Mouse (Mus musculus) lung, embryonic 16.5 days (tissue): ENCODE measurements at regions not wholly inside any gene's neighbourhood (a gene's known extent, or its start where the extent isn't known, plus 50 kb on each side); places are given as distances from the start of the nearest gene placed in this dataset.
"Not testable (repeated sequence)": the region's sequence is repeated elsewhere in the genome, so short reads cannot be mapped to it uniquely, and the experiment has no call there.

ENCODE experiments used
- ATAC-seq: fragments of 200-750 bp; cut with Nextera tagmentation; 2 replicates; pipeline ENCODE4 v1.8.0; 2017; ENCODE audit warnings: low read depth, mild to moderate bottlenecking, moderate library complexity
- H3K27ac ChIP-seq: fragments of 300-500 bp; sonication (generic); 2 replicates; pipeline ENCODE4 v1.5.1; 2014; ENCODE audit warnings: mild to moderate bottlenecking, control low read depth, low read length
- H3K27me3 ChIP-seq: fragments of 300-500 bp; sonication (generic); 2 replicates; pipeline ENCODE4 v1.6.1; 2014; ENCODE audit warnings: low read depth, low read length, mixed read lengths; ENCODE audit not compliant: control insufficient read depth, insufficient read depth
- H3K36me3 ChIP-seq: fragments of 300-500 bp; sonication (generic); 2 replicates; pipeline ENCODE4 v1.6.1; 2014; ENCODE audit warnings: low read length; ENCODE audit not compliant: control insufficient read depth, insufficient read depth
- H3K4me1 ChIP-seq: fragments of 300-500 bp; sonication (generic); replicated peaks from 2 replicates; pipeline ENCODE4 v1.6.1; 2014; ENCODE audit warnings: low read length, mixed read lengths; ENCODE audit not compliant: control insufficient read depth, insufficient read depth
- H3K4me2 ChIP-seq: fragments of 300-500 bp; sonication (generic); 2 replicates; pipeline ENCODE4 v1.6.1; 2014; ENCODE audit warnings: low read depth, low read length, control low read depth
- H3K4me3 ChIP-seq: fragments of 300-500 bp; sonication (generic); 2 replicates; pipeline ENCODE4 v1.5.1; 2014; ENCODE audit warnings: mild to moderate bottlenecking, low read length, control low read depth
- H3K9ac ChIP-seq: fragments of 300-500 bp; sonication (generic); 2 replicates; pipeline ENCODE4 v1.6.1; 2014; ENCODE audit warnings: low read length, control low read depth
- H3K9me3 ChIP-seq: fragments of 300-500 bp; sonication (generic); 2 replicates; pipeline ENCODE4 v1.6.1; 2016; ENCODE audit warnings: low read length; ENCODE audit not compliant: control insufficient read depth
- WGBS: fragments of 180-500 bp; shearing (Covaris S2); extraction: QIAGEN DNeasy Blood & Tissue Kit; methylation state at CpG from one replicate; pipeline ENCODE4 v1.1.7; 2014; 5-methylcytosine and 5-hydroxymethylcytosine counted together

- H3K36me3 ChIP-seq: no peaks in the 10 kb centered on the region
- H3K9me3 ChIP-seq: no peaks in the 10 kb centered on the region
- no peaks in the 10 kb centered on the region for H3K27me3 ChIP-seq
- H3K9ac ChIP-seq: no peak overlapping the region
- H3K4me3 ChIP-seq: no peak overlapping the region
- no peak overlapping the region for H3K4me2 ChIP-seq
- H3K4me1 ChIP-seq: no peaks in the 10 kb centered on the region
- no peak for ATAC-seq
- H3K27ac ChIP-seq: no peak overlapping the region
- 86% methylated on average over 2 of the region's 2 CpGs for WGBS
These were observed 263.0 kb upstream of the Smim15 start for GRCm38 (mm10) chr13:107781221-107781620.

- H3K36me3 ChIP-seq: no peaks in the 10 kb centered on the region
- no peak overlapping the region for H3K4me3 ChIP-seq
- no peak for ATAC-seq
- H3K9ac ChIP-seq: no peak overlapping the region
- no peaks in the 10 kb centered on the region for H3K27me3 ChIP-seq
- 89% methylated on average over 4 of the region's 4 CpGs for WGBS
- no peaks in the 10 kb centered on the region for H3K9me3 ChIP-seq
- no peak overlapping the region for H3K27ac ChIP-seq
- no peak overlapping the region for H3K4me2 ChIP-seq
- no peaks in the 10 kb centered on the region for H3K4me1 ChIP-seq
These were observed 264.7 kb upstream of the Smim15 start for GRCm38 (mm10) chr13:107779591-107779990.

DNA sequence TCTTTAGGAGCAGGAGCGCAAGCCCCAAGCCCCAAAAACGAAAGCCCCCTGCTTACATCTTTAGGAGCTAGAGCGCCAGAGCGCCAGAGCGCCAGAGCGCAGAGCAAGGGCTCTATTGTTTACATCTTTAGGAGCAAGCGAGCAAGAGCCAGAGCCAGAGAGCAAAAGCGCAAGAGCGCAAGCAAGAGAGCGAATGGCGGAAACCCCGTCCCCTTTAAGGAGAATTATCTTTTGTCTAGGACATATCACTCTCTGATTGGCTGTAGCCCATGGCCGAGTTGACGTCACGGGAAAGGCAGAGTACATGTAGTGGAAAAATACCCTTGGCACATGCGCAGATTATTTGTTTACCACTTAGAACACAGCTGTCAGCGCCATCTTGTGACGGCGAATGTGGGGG, 269.7 kb upstream of the Smim15 start:
- H3K36me3 ChIP-seq, H3K27ac ChIP-seq, H3K4me2 ChIP-seq, ATAC-seq, H3K9ac ChIP-seq, H3K4me1 ChIP-seq, H3K4me3 ChIP-seq, H3K27me3 ChIP-seq, H3K9me3 ChIP-seq: not testable (repeated sequence)
- 91% methylated on average over 16 of the region's 19 CpGs for WGBS

DNA sequence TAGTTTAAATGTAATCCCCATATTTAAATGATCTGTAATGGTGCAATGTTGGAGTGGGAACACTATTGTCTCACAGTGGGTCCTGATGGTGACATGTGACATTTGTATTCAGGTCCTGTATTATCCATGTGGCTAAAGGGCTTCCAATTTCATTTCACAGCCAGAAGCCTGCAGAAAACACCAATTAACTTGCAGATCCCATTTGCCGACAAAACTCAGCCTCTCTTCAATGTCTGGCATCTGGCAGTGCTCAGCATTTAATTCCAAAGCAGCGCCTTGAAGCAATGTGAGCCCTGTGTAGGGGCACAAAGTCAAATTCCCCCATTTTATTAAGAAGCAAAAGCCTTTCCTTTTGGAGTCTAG, 277.0 kb upstream of the Smim15 start:
- Histone ChIP-seq H3K9me3 (no peaks in the 10 kb centered on the region), H3K36me3 (peaks cover 13% of the 10 kb centered on the region; the same call in 1 of the 2 replicates), H3K4me1 (no peaks in the 10 kb centered on the region), H3K27me3 (no peaks in the 10 kb centered on the region), H3K9ac (no peak overlapping the region), H3K4me2 (no peak overlapping the region), H3K4me3 (no peak overlapping the region), H3K27ac (no peak overlapping the region)
- WGBS: 71% methylated on average over 2 of the region's 2 CpGs
- no peak for ATAC-seq

- peaks cover 13% of the 10 kb centered on the region; the same call in 1 of the 2 replicates for H3K36me3 ChIP-seq
- H3K4me1 ChIP-seq: no peaks in the 10 kb centered on the region
- no peak overlapping the region for H3K27ac ChIP-seq
- no peak overlapping the region for H3K4me2 ChIP-seq
- H3K9ac ChIP-seq: no peak overlapping the region
- no peak for ATAC-seq
- 66% methylated on average over 13 of the region's 13 CpGs for WGBS
- H3K9me3 ChIP-seq: no peaks in the 10 kb centered on the region
- H3K27me3 ChIP-seq: no peaks in the 10 kb centered on the region
- H3K4me3 ChIP-seq: no peak overlapping the region
These were observed 277.6 kb upstream of the Smim15 start for GRCm38 (mm10) chr13:107766397-107767261.

- H3K9ac ChIP-seq: no peak overlapping the region
- no peak for ATAC-seq
These were observed 280.3 kb upstream of the Smim15 start for GRCm38 (mm10) chr13:107763911-107764310.

GRCm38 (mm10) chr13:107760511-107760910, 283.7 kb upstream of the Smim15 start:
- no peak overlapping the region for H3K4me2 ChIP-seq
- no peaks in the 10 kb centered on the region; the same call in 1 of the 2 replicates for H3K36me3 ChIP-seq
- H3K9ac ChIP-seq: no peak overlapping the region
- H3K27ac ChIP-seq: no peak overlapping the region
- WGBS: 83% methylated on average over 8 of the region's 8 CpGs
- H3K27me3 ChIP-seq: no peaks in the 10 kb centered on the region
- no peak overlapping the region for H3K4me3 ChIP-seq
- ATAC-seq: no peak
- H3K4me1 ChIP-seq: 0 out of 2 replicates have a peak, but pooled peaks cover 2% of the 10 kb centered on the region
- no peaks in the 10 kb centered on the region for H3K9me3 ChIP-seq

More at GRCm38 (mm10) chr13:107763911-107764310, 280.3 kb upstream of the Smim15 start:
- no peak overlapping the region for H3K27ac ChIP-seq
- WGBS: 79% methylated on average over 5 of the region's 5 CpGs
- H3K4me2 ChIP-seq: no peak overlapping the region
- no peaks in the 10 kb centered on the region for H3K27me3 ChIP-seq
- 0 out of 2 replicates have a peak, but pooled peaks cover 2% of the 10 kb centered on the region for H3K4me1 ChIP-seq
- no peaks in the 10 kb centered on the region for H3K9me3 ChIP-seq
- H3K36me3 ChIP-seq: peaks cover 8% of the 10 kb centered on the region; the same call in 1 of the 2 replicates
- H3K4me3 ChIP-seq: no peak overlapping the region

GRCm38 (mm10) chr13:107758327-107759095, 285.7 kb upstream of the Smim15 start:
- Histone ChIP-seq H3K27me3 (no peaks in the 10 kb centered on the region), H3K9ac (no peak overlapping the region), H3K27ac (no peak overlapping the region), H3K4me2 (no peak overlapping the region), H3K36me3 (peaks cover 2% of the 10 kb centered on the region), H3K9me3 (no peaks in the 10 kb centered on the region), H3K4me3 (no peak overlapping the region), H3K4me1 (0 out of 2 replicates have a peak, but pooled peaks cover 2% of the 10 kb centered on the region)
- 81% methylated on average over 13 of the region's 13 CpGs for WGBS
- no peak for ATAC-seq

DNA sequence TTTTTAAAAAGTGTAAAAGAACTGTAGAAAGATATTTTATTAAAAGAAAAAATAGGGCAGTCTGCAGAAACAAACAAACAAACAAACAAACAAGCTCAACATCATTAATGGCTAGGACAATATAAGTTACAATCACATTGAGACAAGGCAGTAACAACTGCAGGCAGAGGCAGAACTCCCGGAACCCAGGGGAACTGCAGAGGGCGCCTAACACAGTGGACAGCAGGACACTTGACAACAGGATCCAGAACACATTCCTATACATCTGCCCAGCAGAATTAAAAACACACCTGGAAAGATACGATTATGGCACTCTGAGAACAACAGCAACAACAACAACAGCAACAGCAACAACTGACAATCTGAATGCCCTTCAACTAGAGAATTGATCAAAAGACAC, 291.5 kb upstream of the Smim15 start:
- Histone ChIP-seq H3K4me1 (no peaks in the 10 kb centered on the region), H3K9me3 (no peaks in the 10 kb centered on the region), H3K27ac (no peak overlapping the region), H3K4me3 (no peak overlapping the region), H3K36me3 (peaks cover 2% of the 10 kb centered on the region; the same call in 1 of the 2 replicates), H3K27me3 (no peaks in the 10 kb centered on the region), H3K9ac (no peak overlapping the region), H3K4me2 (no peak overlapping the region)
- no peak for ATAC-seq
- 54% methylated on average over 3 of the region's 3 CpGs for WGBS
